8 mouse cellular contexts compared by ENCODE assay signal in the genomic region with DNA sequence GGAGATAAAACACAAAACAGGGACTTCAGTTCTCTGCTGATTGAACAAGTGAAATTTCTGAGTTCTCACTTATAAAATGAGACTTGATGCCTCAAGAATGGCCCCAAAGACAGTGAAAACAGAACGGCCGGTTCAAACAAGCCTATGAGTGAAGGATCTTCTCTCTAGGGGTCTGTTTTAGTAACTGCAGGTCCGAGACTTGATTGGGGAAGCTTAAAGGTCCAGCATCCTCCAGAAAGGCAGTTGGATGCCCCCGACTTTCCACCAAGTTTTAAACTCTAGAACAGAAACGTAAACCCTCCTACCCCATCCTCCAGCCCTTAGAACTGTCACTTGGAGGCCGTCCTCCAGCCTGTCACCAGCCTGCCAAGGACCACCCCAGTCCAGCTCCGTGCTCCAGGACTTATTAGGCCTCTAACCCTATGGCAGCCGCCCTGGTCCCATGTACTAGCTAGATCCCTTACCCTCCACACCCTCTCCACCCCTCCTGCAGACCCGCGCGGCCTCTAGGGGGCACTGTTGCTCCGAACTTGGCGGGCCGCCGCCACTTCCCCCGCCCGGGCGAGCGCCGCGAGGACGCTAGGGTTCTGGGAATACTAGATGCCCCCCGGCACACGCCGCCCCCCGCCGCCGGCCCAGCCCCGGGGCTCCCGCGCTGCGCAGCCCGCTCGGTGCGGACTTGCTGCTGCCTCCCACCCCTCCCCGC. TPM values are rescaled to one million over a fixed set of nuclear protein-coding genes. Genes with fewer than 3 reads are reported as not detected.
DNase-seq lines count a peak whose midpoint lies in the region; ATAC-seq and TF ChIP-seq lines count a peak whose summit lies in the region.

No protein-coding gene starts in this region.

- peak; percentile 73 for TF ChIP-seq CTCF in ES-Bruce4 (IDR thresholded peaks at IDR 0.05; ENCODE audit: low read depth, low read length)
- TF ChIP-seq CTCF in liver, postnatal 0 days (IDR thresholded peaks at IDR 0.05; ENCODE audit: low read depth): peak; percentile 97
- peak; percentile 79; the same call in 1 of the 2 replicates for TF ChIP-seq CTCF in testis, adult 2 months (IDR thresholded peaks at IDR 0.05; ENCODE audit: control insufficient read depth, insufficient read depth, insufficient replicate concordance, low read depth, low read length)

- no peak for TF ChIP-seq POLR2A in ES-Bruce4 (IDR thresholded peaks at IDR 0.05; ENCODE audit: insufficient read depth, low read length)
- no peak for TF ChIP-seq POLR2A in testis, adult 2 months (IDR thresholded peaks at IDR 0.05; ENCODE audit: control insufficient read depth, low read depth, low read length)

- under 1% methylated on average over 36 of the region's 36 CpGs for WGBS in forebrain, embryonic 13.5 days
- WGBS in liver, postnatal 0 days (ENCODE audit: insufficient replicate concordance): 6% methylated on average over 36 of the region's 36 CpGs
- WGBS in neural tube, embryonic 13.5 days: 2% methylated on average over 35 of the region's 36 CpGs

- H3K36me3 ChIP-seq in ES-Bruce4 (ENCODE audit: control insufficient read depth, insufficient read depth, low read length, poor library complexity, severe bottlenecking): no peaks in the 10 kb centered on the region
- no peaks in the 10 kb centered on the region for H3K36me3 ChIP-seq in forebrain, embryonic 13.5 days (ENCODE audit: poor library complexity, severe bottlenecking)
- no peaks in the 10 kb centered on the region for H3K36me3 ChIP-seq in liver, postnatal 0 days (replicated peaks; ENCODE audit: insufficient read depth, low read length)
- H3K36me3 ChIP-seq in neural tube, embryonic 13.5 days: no peaks in the 10 kb centered on the region
- H3K36me3 ChIP-seq in testis, adult 2 months (ENCODE audit: control insufficient read depth, insufficient read depth, low read length): no peaks in the 10 kb centered on the region

- H3K4me3 ChIP-seq in ES-Bruce4 (ENCODE audit: low read depth, low read length): peak overlapping the region; percentile 63
- H3K4me3 ChIP-seq in forebrain, embryonic 13.5 days: peak overlapping the region; percentile 48
- peak overlapping the region; percentile 62 for H3K4me3 ChIP-seq in liver, postnatal 0 days (ENCODE audit: low read depth, low read length)
- H3K4me3 ChIP-seq in neural tube, embryonic 13.5 days: peak overlapping the region; percentile 54
- H3K4me3 ChIP-seq in testis, adult 2 months (ENCODE audit: control insufficient read depth, low read depth, low read length): peak overlapping the region; percentile 98

- peak; percentile 87 for ATAC-seq in forebrain, embryonic 13.5 days
- ATAC-seq in liver, postnatal 0 days: peak; percentile 90
- ATAC-seq in neural tube, embryonic 13.5 days (ENCODE audit: low read depth): peak; percentile 85

- intact Hi-C loops in heart, postnatal 10 days (cut with DNase I): loop anchor here (1.0 to 5.0 kb wide), 3 partner anchors 150 to 326 kb away; partner anchors contain the start of genes Cyb5rl and Mrpl37

- DNase-seq in c-Kit-positive CD71-positive TER-119-positive erythroid progenitor cells, embryonic 14.5 days (ENCODE audit: low spot score): peak; percentile 85
- DNase-seq in heart, postnatal 10 days: peak; percentile 98 to 99
- DNase-seq in layer of hippocampus, adult 11-12 months (ENCODE audit: low spot score): peak; percentile 93
- DNase-seq in liver, postnatal 0 days: peak; percentile 97

- peak overlapping the region; percentile 82 for H3K27ac ChIP-seq in ES-Bruce4 (ENCODE audit: insufficient read depth, low read length)
- H3K27ac ChIP-seq in forebrain, embryonic 13.5 days: peak overlapping the region; percentile 99
- H3K27ac ChIP-seq in liver, postnatal 0 days (ENCODE audit: low read depth): peak overlapping the region; percentile 74
- peak overlapping the region; percentile 100 for H3K27ac ChIP-seq in neural tube, embryonic 13.5 days (replicated peaks)
- H3K27ac ChIP-seq in testis, adult 2 months (ENCODE audit: control insufficient read depth, insufficient read depth, low read depth, low read length): peak overlapping the region; percentile 98

- H3K4me1 ChIP-seq in ES-Bruce4 (ENCODE audit: control insufficient read depth, insufficient read depth, low read length): peaks cover 6% of the 10 kb centered on the region
- peaks cover 63% of the 10 kb centered on the region for H3K4me1 ChIP-seq in forebrain, embryonic 13.5 days
- H3K4me1 ChIP-seq in liver, postnatal 0 days (ENCODE audit: insufficient read depth): peaks cover 17% of the 10 kb centered on the region
- peaks cover 64% of the 10 kb centered on the region for H3K4me1 ChIP-seq in neural tube, embryonic 13.5 days (replicated peaks)
- peaks cover 26% of the 10 kb centered on the region for H3K4me1 ChIP-seq in testis, adult 2 months (ENCODE audit: control insufficient read depth, insufficient read depth, low read length)

- H3K4me2 ChIP-seq in forebrain, embryonic 13.5 days: peak overlapping the region; percentile 100
- H3K4me2 ChIP-seq in liver, postnatal 0 days (ENCODE audit: low read depth, low read length): peak overlapping the region; percentile 100
- peak overlapping the region; percentile 100 for H3K4me2 ChIP-seq in neural tube, embryonic 13.5 days

- H3K9ac ChIP-seq in ES-Bruce4 (ENCODE audit: low read depth, poor library complexity, severe bottlenecking): peak overlapping the region; percentile 81
- peak overlapping the region; percentile 85 for H3K9ac ChIP-seq in forebrain, embryonic 13.5 days
- peak overlapping the region; percentile 66 for H3K9ac ChIP-seq in liver, postnatal 0 days (replicated peaks)
- peak overlapping the region; percentile 97 for H3K9ac ChIP-seq in neural tube, embryonic 13.5 days

- H3K27me3 ChIP-seq in ES-Bruce4 (ENCODE audit: control insufficient read depth, insufficient read depth, low read length, poor library complexity, severe bottlenecking): no peaks in the 10 kb centered on the region
- peaks cover 12% of the 10 kb centered on the region for H3K27me3 ChIP-seq in forebrain, embryonic 13.5 days
- H3K27me3 ChIP-seq in liver, postnatal 0 days (ENCODE audit: insufficient read depth, low read length): no peaks in the 10 kb centered on the region
- H3K27me3 ChIP-seq in neural tube, embryonic 13.5 days: no peaks in the 10 kb centered on the region
- H3K27me3 ChIP-seq in testis, adult 2 months (ENCODE audit: control insufficient read depth, insufficient read depth, low read length): no peaks in the 10 kb centered on the region

- TF ChIP-seq EP300 in ES-Bruce4 (IDR thresholded peaks at IDR 0.05; ENCODE audit: insufficient read depth, low read depth, low read length): peak; percentile 51; the same call in 1 of the 2 replicates
- no peak for TF ChIP-seq EP300 in liver, postnatal 0 days (IDR thresholded peaks at IDR 0.05; ENCODE audit: low read depth)

- no peaks in the 10 kb centered on the region for H3K9me3 ChIP-seq in ES-Bruce4 (replicated peaks; ENCODE audit: control insufficient read depth, insufficient read depth, low read length, poor library complexity, severe bottlenecking)
- no peaks in the 10 kb centered on the region for H3K9me3 ChIP-seq in forebrain, embryonic 13.5 days (replicated peaks)
- no peaks in the 10 kb centered on the region for H3K9me3 ChIP-seq in liver, postnatal 0 days (ENCODE audit: low read length)
- H3K9me3 ChIP-seq in neural tube, embryonic 13.5 days: no peaks in the 10 kb centered on the region

RNA-seq across cellular contexts. Expression of gene Acot11, which starts 33.9 kb away (rescaled TPM):
- polyA plus RNA-seq in ES-Bruce4 (2011; ENCODE audit: insufficient read depth, insufficient read length, low read depth, missing spikeins): 3.8 and 4.7 TPM in 2 replicates
- 0.63 and 0.94 TPM in 2 replicates for polyA plus RNA-seq in forebrain, embryonic 13.5 days (2015; fragmentation: Nextera tagmentation; extraction: Ambion mirVana)
- total RNA-seq in heart, postnatal 10 days (2021): 10 to 100 TPM; 12.8 to 26.7 TPM
- 0.72 and 2.1 TPM in 2 replicates for polyA plus RNA-seq in liver, postnatal 0 days (2015; fragmentation: Nextera tagmentation; extraction: Ambion mirVana)
- 1.5 and 1.7 TPM in 2 replicates for polyA plus RNA-seq in neural tube, embryonic 13.5 days (2015; fragmentation: Nextera tagmentation; extraction: Ambion mirVana)
- polyA plus RNA-seq in testis, adult 2 months (2012; rRNA removed): 0.93 and 1.0 TPM in 2 replicates

Comparison
In these comparisons a context has a peak if more than half of its experiments do, and no peak if none do; other contexts are left out.
1. Peak in every context shown above with its lines: DNase-seq, ATAC-seq, H3K4me3 ChIP-seq and H3K27ac ChIP-seq.
2. H3K4me3 ChIP-seq: peak in every context shown above with its lines; median percentile 98 in testis, adult 2 months; 63 in ES-Bruce4; 62 in liver, postnatal 0 days; 54 in neural tube, embryonic 13.5 days; 48 in forebrain, embryonic 13.5 days.